Mouse (Mus musculus): ENCODE results near the gene Chac1.

The Chac1 gene

GRCm38 (mm10) chr2:119350555-119351486, at the start of gene Chac1:
Gene Chac1, plus strand, starts transcription at chr2:119351229.
- peak; percentile 85 for DNase-seq (ENCODE audit: low spot score)

- DNase-seq (ENCODE audit: low spot score): no peak
These were observed 48.2 kb upstream of the Chac1 start for GRCm38 (mm10) chr2:119302876-119303275.

- no peak for DNase-seq (ENCODE audit: low spot score)
These were observed 46.6 kb upstream of the Chac1 start for GRCm38 (mm10) chr2:119304391-119304790.

- no peak for DNase-seq (ENCODE audit: low spot score)
These were observed 46.2 kb upstream of the Chac1 start for GRCm38 (mm10) chr2:119304798-119305208.

- no peak for DNase-seq (ENCODE audit: low spot score)
These were observed 39.5 kb upstream of the Chac1 start for GRCm38 (mm10) chr2:119311544-119311943.

GRCm38 (mm10) chr2:119312380-119312958, 38.6 kb upstream of the Chac1 start:
- DNase-seq (ENCODE audit: low spot score): no peak

GRCm38 (mm10) chr2:119313780-119314479, 37.1 kb upstream of the Chac1 start:
- no peak for DNase-seq (ENCODE audit: low spot score)

GRCm38 (mm10) chr2:119314742-119315310, 36.2 kb upstream of the Chac1 start:
- DNase-seq (ENCODE audit: low spot score): no peak

- DNase-seq (ENCODE audit: low spot score): no peak
These were observed 32.9 kb upstream of the Chac1 start for GRCm38 (mm10) chr2:119318043-119318710.

GRCm38 (mm10) chr2:119320571-119320970, 30.5 kb upstream of the Chac1 start:
- no peak for DNase-seq (ENCODE audit: low spot score)

- no peak for DNase-seq (ENCODE audit: low spot score)
These were observed 29.1 kb upstream of the Chac1 start for GRCm38 (mm10) chr2:119321771-119322586.

GRCm38 (mm10) chr2:119322587-119323300, 28.3 kb upstream of the Chac1 start:
- DNase-seq (ENCODE audit: low spot score): no peak

- DNase-seq (ENCODE audit: low spot score): no peak
These were observed 27.0 kb upstream of the Chac1 start for GRCm38 (mm10) chr2:119323866-119324575.

- DNase-seq (ENCODE audit: low spot score): no peak
These were observed 26.3 kb upstream of the Chac1 start for GRCm38 (mm10) chr2:119324576-119325318.

- DNase-seq (ENCODE audit: low spot score): no peak
These were observed 25.4 kb upstream of the Chac1 start, which contains the start of gene Dll4 for GRCm38 (mm10) chr2:119325568-119326143. Gene Dll4, plus strand, starts transcription at chr2:119325784.

GRCm38 (mm10) chr2:119326161-119327101, 24.6 kb upstream of the Chac1 start:
- no peak for DNase-seq (ENCODE audit: low spot score)

GRCm38 (mm10) chr2:119327102-119327480, 23.9 kb upstream of the Chac1 start:
- DNase-seq (ENCODE audit: low spot score): no peak
